Mouse (Mus musculus) regulatory T cell (primary cell): ENCODE measurements around the gene Patl1.
"Not testable (repeated sequence)": the region's sequence is repeated elsewhere in the genome, so short reads cannot be mapped to it uniquely, and the experiment has no call there.

Source experiments
- in situ Hi-C: fragments of 300-600 bp; cut with MboI, MseI; formaldehyde crosslinking; loops from one replicate; pipeline ENCODE4 v1.15.1; 2025; ENCODE audit warnings: high pct_unique_total_duplicates

Gene Patl1

GRCm38 (mm10) chr19:11912037-11912532 is at the start of gene Patl1:
TSS of gene Patl1 (plus strand) at chr19:11912399.
- in situ Hi-C loops, result no loop called here

GRCm38 (mm10) chr19:11867837-11868236 is 44.4 kb upstream of the Patl1 start:
- in situ Hi-C loops, result no loop called here

GRCm38 (mm10) chr19:11875006-11875405 is 37.2 kb upstream of the Patl1 start, which contains the start of gene Olfr1419:
TSS of gene Olfr1419 (minus strand) at chr19:11875106.
- in situ Hi-C loops, result no loop called here

- in situ Hi-C loops, result not testable (repeated sequence)
These were observed 33.8 kb upstream of the Patl1 start for GRCm38 (mm10) chr19:11878404-11878803.

- in situ Hi-C loops, result no loop called here
These were observed 25.9 kb upstream of the Patl1 start, which contains the start of gene Olfr1420 for GRCm38 (mm10) chr19:11886265-11886664. TSS of gene Olfr1420 (plus strand) at chr19:11886565.

- in situ Hi-C loops, result no loop called here
These were observed 1.2 kb upstream of the Patl1 start for GRCm38 (mm10) chr19:11911021-11911420.

GRCm38 (mm10) chr19:11911603-11912002 is 596 bp upstream of the Patl1 start:
- in situ Hi-C loops, result no loop called here

- in situ Hi-C loops, result no loop called here
These were observed 428 bp downstream of the Patl1 start for GRCm38 (mm10) chr19:11912533-11913121.

GRCm38 (mm10) chr19:11915804-11916203 is 3.6 kb downstream of the Patl1 start:
- in situ Hi-C loops, result no loop called here

- in situ Hi-C loops, result loop anchor here (5.0 kb wide), 1 partner anchor 55 kb away; no protein-coding TSS in a partner anchor
These were observed 9.9 kb downstream of the Patl1 start for GRCm38 (mm10) chr19:11922068-11922467.

- in situ Hi-C loops, result loop anchor here (5.0 kb wide), 1 partner anchor 55 kb away; no protein-coding TSS in a partner anchor
These were observed 10.3 kb downstream of the Patl1 start for GRCm38 (mm10) chr19:11922515-11922914.

- in situ Hi-C loops, result loop anchor here (25.0 kb wide), 1 partner anchor 1314 kb away; the partner anchor contains the start of genes Ddb1 and Tkfc
These were observed 14.2 kb downstream of the Patl1 start for GRCm38 (mm10) chr19:11926380-11926779.

- in situ Hi-C loops, result loop anchor here (25.0 kb wide), 1 partner anchor 1316 kb away; the partner anchor contains the start of genes Ddb1 and Tkfc
These were observed 16.0 kb downstream of the Patl1 start for GRCm38 (mm10) chr19:11928025-11928748.

GRCm38 (mm10) chr19:11946460-11946859 is 34.3 kb downstream of the Patl1 start:
- in situ Hi-C loops, result loop anchor here (25.0 kb wide), 1 partner anchor 1334 kb away; the partner anchor contains the start of genes Ddb1 and Tkfc

- in situ Hi-C loops, result loop anchor here (25.0 kb wide), 2 partner anchors 1338 to 1763 kb away; partner anchors contain the start of genes Ddb1, Fads1 and Tkfc
These were observed 37.7 kb downstream of the Patl1 start for GRCm38 (mm10) chr19:11949878-11950277.

- in situ Hi-C loops, result loop anchor here (25.0 kb wide), 1 partner anchor 1763 kb away; the partner anchor contains the start of gene Fads1
These were observed 38.5 kb downstream of the Patl1 start for GRCm38 (mm10) chr19:11950747-11951146.

- in situ Hi-C loops, result loop anchor here (25.0 kb wide), 1 partner anchor 1767 kb away; the partner anchor contains the start of gene Fads1
These were observed 42.0 kb downstream of the Patl1 start for GRCm38 (mm10) chr19:11954206-11954605.

- in situ Hi-C loops, result loop anchor here (25.0 kb wide), 1 partner anchor 1769 kb away; the partner anchor contains the start of gene Fads1
These were observed 44.4 kb downstream of the Patl1 start for GRCm38 (mm10) chr19:11956636-11957035.

GRCm38 (mm10) chr19:11957396-11957795 is 45.2 kb downstream of the Patl1 start:
- in situ Hi-C loops, result loop anchor here (25.0 kb wide), 1 partner anchor 1770 kb away; the partner anchor contains the start of gene Fads1

GRCm38 (mm10) chr19:11957846-11958245 is 45.6 kb downstream of the Patl1 start:
- in situ Hi-C loops, result loop anchor here (25.0 kb wide), 1 partner anchor 1771 kb away; the partner anchor contains the start of gene Fads1

- in situ Hi-C loops, result loop anchor here (25.0 kb wide), 1 partner anchor 1777 kb away; the partner anchor contains the start of gene Fads1
These were observed 52.1 kb downstream of the Patl1 start for GRCm38 (mm10) chr19:11964266-11964665.
